Comparison of ENCODE assay signal across 8 mouse cellular contexts in the genomic region with DNA sequence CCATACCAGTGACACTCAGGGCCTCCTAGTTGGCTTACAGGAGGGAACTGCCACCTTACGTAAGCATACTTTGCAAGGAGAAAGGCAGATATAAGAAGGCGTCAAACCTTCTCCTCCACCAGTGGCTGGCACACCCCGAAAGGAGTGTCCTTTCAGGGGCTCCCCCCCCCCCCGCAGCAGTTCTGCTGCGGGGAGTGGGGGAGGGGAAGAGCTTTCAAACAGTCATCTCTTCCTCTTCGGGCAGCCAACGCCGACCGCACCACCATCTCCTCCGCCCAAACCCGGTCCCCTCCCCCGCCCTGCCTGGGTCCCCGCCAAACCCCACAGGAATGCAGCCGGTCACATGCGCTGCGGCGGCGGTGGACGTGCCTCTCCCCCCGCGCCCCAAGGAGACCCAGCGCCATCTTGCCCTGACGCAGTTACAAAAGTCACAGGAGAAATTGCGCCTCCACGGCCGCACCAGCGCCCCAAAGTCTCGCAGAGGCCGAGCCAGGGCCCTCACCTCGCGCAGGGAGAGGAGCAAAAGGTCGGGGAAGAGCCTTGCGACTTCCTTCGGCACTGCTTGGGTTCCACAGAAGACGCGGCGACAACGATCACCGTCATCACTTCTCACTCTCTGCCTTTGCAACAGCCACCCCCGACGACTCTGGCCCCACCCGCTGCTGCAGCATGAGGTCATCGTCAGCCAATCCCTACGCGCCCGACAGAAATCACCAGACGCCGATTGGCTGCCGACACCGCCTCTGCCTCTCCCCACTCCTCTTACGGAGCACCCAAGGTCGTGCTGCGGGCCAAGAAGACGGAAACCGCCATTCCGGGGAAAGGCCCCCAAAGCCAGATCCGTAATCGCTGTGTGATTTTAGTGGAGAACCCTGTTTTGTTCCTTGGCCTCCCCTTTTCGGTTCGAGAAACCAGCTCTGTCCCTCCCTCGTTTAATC. TPM values are rescaled to one million over a fixed set of nuclear protein-coding genes. Genes with fewer than 3 reads are reported as not detected.
DNase-seq lines count a peak whose midpoint lies in the region; ATAC-seq lines count a peak whose summit lies in the region.

No protein-coding gene starts in this region.

- DNase-seq in ZHBTc4 (ENCODE audit: low read depth, low spot score) = peak; percentile 98
- DNase-seq in cerebellum, postnatal 4 days (ENCODE audit: low spot score in 2 of 2) = peak; percentile 91 to 99
- DNase-seq in frontal cortex, postnatal 36 days (ENCODE audit: low spot score in 2 of 2) = peak; percentile 98 to 99
- DNase-seq in left cerebral cortex, adult 18-20 months (ENCODE audit: low spot score in 2 of 2) = peak; percentile 97 to 98
- DNase-seq in lung, postnatal 4 days = peak; percentile 99
- DNase-seq in retina, postnatal 1 day = peak; percentile 98
- DNase-seq in thymus, postnatal 4 days = peak; percentile 95

- peak overlapping the region; percentile 95 for H3K4me3 ChIP-seq in hindbrain, embryonic 15.5 days

- H3K36me3 ChIP-seq in hindbrain, embryonic 15.5 days = no peaks in the 10 kb centered on the region

- under 1% methylated on average over 58 of the region's 61 CpGs for WGBS in hindbrain, embryonic 15.5 days

- peak overlapping the region; percentile 85 for H3K4me2 ChIP-seq in hindbrain, embryonic 15.5 days

- H3K27me3 ChIP-seq in hindbrain, embryonic 15.5 days = no peaks in the 10 kb centered on the region

- H3K4me1 ChIP-seq in hindbrain, embryonic 15.5 days (replicated peaks) = peaks cover 40% of the 10 kb centered on the region

- H3K9ac ChIP-seq in hindbrain, embryonic 15.5 days = peak overlapping the region; percentile 99

- ATAC-seq in hindbrain, embryonic 15.5 days (ENCODE audit: low FRiP score, low read depth) = peak; percentile 92

- H3K27ac ChIP-seq in hindbrain, embryonic 15.5 days (replicated peaks) = peak overlapping the region; percentile 100

- no peaks in the 10 kb centered on the region for H3K9me3 ChIP-seq in hindbrain, embryonic 15.5 days

RNA-seq across cellular contexts. Expression of gene Kmt2e, which starts 1.3 kb away (rescaled TPM):
- polyA plus RNA-seq in hindbrain, embryonic 15.5 days (2015; fragmentation: Nextera tagmentation; extraction: Ambion mirVana) = 146 and 152 TPM in 2 replicates
- total RNA-seq in left cerebral cortex, adult 18-20 months (2021) = 10 to 100 TPM; 92.8 to 98.6 TPM

Comparison
In these comparisons a context has a peak if more than half of its experiments do, and no peak if none do; other contexts are left out.
1. Peak in every context shown above with its lines: DNase-seq, ATAC-seq, H3K4me3 ChIP-seq and H3K27ac ChIP-seq.